ENCODE assay signal across 12 mouse cellular contexts in the genomic region with DNA sequence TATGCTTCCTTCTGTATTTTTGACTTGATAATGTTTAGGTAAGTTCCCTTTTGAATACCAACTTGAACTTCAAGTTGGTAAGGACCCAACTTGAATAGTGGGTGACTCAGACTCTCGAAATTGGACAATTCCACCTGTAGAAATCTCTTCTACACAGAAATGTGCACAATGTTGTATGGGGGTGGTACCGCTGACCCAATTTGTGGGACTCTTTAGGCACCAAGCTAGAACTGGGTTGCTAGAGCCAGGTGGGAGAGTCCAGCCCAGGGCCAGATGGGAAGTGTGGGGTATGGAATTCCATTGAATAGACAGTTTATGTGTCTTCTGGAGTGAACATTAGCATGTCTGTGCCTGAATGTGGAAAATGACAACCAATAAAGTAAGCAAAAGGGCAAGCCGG.
"Had no signal": no experiment of that assay in that cellular context is flagged by ENCODE, and none has a peak within 500 bp of the region (broad histone marks: within the 10 kb centered on the region; RNA-seq: fewer than 3 reads in every experiment).

No protein-coding gene starts in this region.

- DNase-seq: retina, postnatal 1 day; right cerebral cortex, adult 18-20 months; right cerebral cortex, postnatal 14 days; right cerebral cortex, postnatal 25 days; right cerebral cortex, postnatal 4 days; spleen, adult 18-20 months; thymus, adult 18-20 months; thymus, adult 2 months; thymus, postnatal 14 days; thymus, postnatal 25 days; thymus, postnatal 36 days; thymus, postnatal 4 days had no signal
